Mouse (Mus musculus) hindbrain, embryonic 15.5 days (tissue): ENCODE measurements at regions not wholly inside any gene's neighbourhood (a gene's known extent, or its start where the extent isn't known, plus 50 kb on each side); places are given as distances from the start of the nearest gene placed in this dataset.

ENCODE experiments used
- ATAC-seq: fragments of 200-750 bp; cut with Nextera tagmentation; 2 replicates; pipeline ENCODE4 v1.8.0; 2017; ENCODE audit warnings: low read depth, moderate number of reproducible peaks, moderate TSS enrichment; ENCODE audit not compliant: low FRiP score
- H3K27ac ChIP-seq: fragments of 300-500 bp; sonication (generic); replicated peaks from 2 replicates; pipeline ENCODE4 v1.5.1; 2015; ENCODE audit warnings: mild to moderate bottlenecking, inconsistent platforms
- H3K27me3 ChIP-seq: fragments of 300-500 bp; sonication (generic); 2 replicates; pipeline ENCODE4 v1.6.1; 2015; ENCODE audit warnings: control low read depth, inconsistent platforms
- H3K36me3 ChIP-seq: fragments of 300-500 bp; sonication (generic); 2 replicates; pipeline ENCODE4 v1.6.1; 2015; ENCODE audit warnings: control low read depth, inconsistent platforms
- H3K4me1 ChIP-seq: fragments of 300-500 bp; sonication (generic); replicated peaks from 2 replicates; pipeline ENCODE4 v1.6.1; 2015; ENCODE audit warnings: control low read depth, inconsistent platforms
- H3K4me2 ChIP-seq: fragments of 300-500 bp; sonication (generic); 2 replicates; pipeline ENCODE4 v1.6.1; 2015; ENCODE audit warnings: moderate library complexity, mild to moderate bottlenecking, inconsistent platforms
- H3K4me3 ChIP-seq: fragments of 300-500 bp; sonication (generic); 2 replicates; pipeline ENCODE4 v1.5.1; 2015; ENCODE audit warnings: mild to moderate bottlenecking, inconsistent platforms
- H3K9ac ChIP-seq: fragments of 300-500 bp; sonication (generic); 2 replicates; pipeline ENCODE4 v1.6.1; 2015; ENCODE audit warnings: inconsistent platforms
- H3K9me3 ChIP-seq: fragments of 300-500 bp; sonication (generic); 2 replicates; pipeline ENCODE4 v1.6.1; 2016; ENCODE audit warnings: control low read depth, inconsistent platforms
- WGBS: fragments of 180-500 bp; shearing (Covaris S2); methylation state at CpG from one replicate; pipeline ENCODE4 v1.1.7; 2015; 5-methylcytosine and 5-hydroxymethylcytosine counted together

DNA sequence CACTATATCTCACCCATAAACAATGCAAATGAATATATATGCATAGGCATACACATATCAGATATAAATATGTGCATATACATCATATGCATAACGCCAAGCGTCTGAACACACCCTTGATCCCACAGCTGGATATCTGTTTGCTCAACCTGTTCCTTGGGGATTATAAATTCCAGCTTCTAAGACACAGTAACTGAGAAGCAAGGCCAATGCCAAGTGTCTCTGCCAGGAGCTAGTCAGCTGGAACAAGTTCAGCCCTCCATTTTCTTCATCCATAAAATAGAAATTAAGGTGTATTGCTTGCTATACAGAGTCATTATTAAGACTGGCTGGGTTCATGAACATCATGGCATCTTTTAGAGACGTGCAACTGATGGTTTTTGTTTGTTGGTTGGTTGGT, 116.3 kb downstream of the Arl4a start:
- H3K27ac ChIP-seq: no peak overlapping the region
- 76% methylated on average over 3 of the region's 3 CpGs for WGBS
- ATAC-seq: no peak
- no peak overlapping the region for H3K4me2 ChIP-seq
- H3K36me3 ChIP-seq: no peaks in the 10 kb centered on the region
- no peaks in the 10 kb centered on the region for H3K27me3 ChIP-seq
- no peak overlapping the region for H3K4me3 ChIP-seq
- H3K9me3 ChIP-seq: no peaks in the 10 kb centered on the region
- H3K4me1 ChIP-seq: peaks cover 8% of the 10 kb centered on the region
- H3K9ac ChIP-seq: no peak overlapping the region

DNA sequence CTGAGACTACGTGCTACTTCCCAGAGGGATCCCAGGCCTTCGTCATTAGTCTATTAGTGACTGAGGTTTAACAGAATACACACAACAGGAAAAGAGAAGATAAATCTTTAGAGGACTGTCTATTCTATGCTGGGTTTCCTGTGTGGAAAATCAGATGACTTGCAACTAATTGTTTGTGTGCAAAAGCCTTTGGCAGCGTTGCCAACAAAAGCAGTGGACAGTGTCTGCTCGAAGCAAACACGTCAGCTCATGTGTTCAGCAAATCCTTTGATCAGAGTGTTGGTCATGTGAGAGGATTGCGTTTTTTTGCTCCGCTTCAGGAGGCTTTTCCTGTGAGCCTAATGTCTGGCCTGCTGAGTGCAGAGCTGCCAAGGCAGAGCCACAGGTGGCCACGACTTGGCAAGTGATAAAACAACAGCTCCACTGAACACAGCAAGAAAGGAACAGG, 117.3 kb downstream of the Arl4a start:
- Histone ChIP-seq H3K36me3 (no peaks in the 10 kb centered on the region), H3K27me3 (no peaks in the 10 kb centered on the region), H3K27ac (peak overlapping the region; percentile 14; the same call in 1 of the 2 replicates), H3K4me3 (no peak overlapping the region), H3K9me3 (no peaks in the 10 kb centered on the region), H3K4me1 (peaks cover 8% of the 10 kb centered on the region), H3K9ac (no peak overlapping the region), H3K4me2 (peak overlapping the region; percentile 34)
- 11% methylated on average over 8 of the region's 8 CpGs for WGBS
- ATAC-seq: peak; percentile 94

DNA sequence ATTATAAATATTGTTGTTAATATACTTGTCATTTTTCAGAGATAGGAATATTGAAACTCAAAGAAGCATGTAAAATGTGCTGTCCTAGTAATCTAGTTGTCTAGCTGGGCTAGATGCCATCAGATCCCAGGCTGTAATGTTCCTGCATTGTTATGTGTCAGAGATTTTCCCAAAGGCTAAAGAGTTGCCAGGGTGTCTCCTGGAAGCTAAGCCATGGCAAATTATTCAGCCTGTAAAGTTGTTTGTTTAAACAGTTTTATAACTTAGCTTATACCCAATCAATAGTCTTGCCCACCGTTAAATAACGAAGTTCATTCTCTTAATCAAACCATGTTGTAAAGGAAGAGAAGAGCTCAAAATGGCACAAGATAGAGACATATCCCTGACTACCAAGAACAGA, 117.9 kb downstream of the Arl4a start:
- Histone ChIP-seq H3K9me3 (no peaks in the 10 kb centered on the region), H3K36me3 (no peaks in the 10 kb centered on the region), H3K27ac (peak overlapping the region; percentile 0; the same call in 1 of the 2 replicates), H3K4me2 (no peak overlapping the region), H3K4me3 (no peak overlapping the region), H3K27me3 (no peaks in the 10 kb centered on the region), H3K4me1 (peaks cover 8% of the 10 kb centered on the region), H3K9ac (no peak overlapping the region)
- 63% methylated on average over 2 of the region's 2 CpGs for WGBS
- ATAC-seq: no peak

GRCm38 (mm10) chr12:39888493-39888892, 149.3 kb downstream of the Arl4a start:
- Histone ChIP-seq H3K4me1 (no peaks in the 10 kb centered on the region), H3K36me3 (no peaks in the 10 kb centered on the region), H3K4me2 (no peak overlapping the region), H3K9me3 (no peaks in the 10 kb centered on the region), H3K9ac (no peak overlapping the region), H3K4me3 (no peak overlapping the region), H3K27me3 (no peaks in the 10 kb centered on the region), H3K27ac (no peak overlapping the region)
- ATAC-seq: no peak
- 44% methylated on average over 5 of the region's 5 CpGs for WGBS

DNA sequence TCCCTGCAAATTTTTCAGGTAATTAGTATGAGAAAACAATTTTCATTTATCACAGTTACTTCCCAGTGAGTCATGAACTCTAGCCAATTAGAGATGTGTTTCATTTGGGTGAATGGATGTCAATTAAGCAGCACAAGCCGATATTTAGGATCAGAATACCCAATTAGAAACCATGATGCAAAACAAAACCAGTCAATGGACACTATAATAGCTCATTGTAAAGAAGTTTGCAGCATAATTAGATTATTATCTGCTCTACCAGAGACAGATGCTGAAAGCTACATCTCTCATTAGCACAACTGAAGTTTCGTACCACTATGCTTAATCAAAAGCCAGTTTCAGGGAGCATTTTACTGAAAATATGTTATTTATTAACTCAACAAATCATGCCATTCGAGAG, 152.5 kb downstream of the Arl4a start:
- Histone ChIP-seq H3K27me3 (no peaks in the 10 kb centered on the region), H3K4me1 (no peaks in the 10 kb centered on the region), H3K4me3 (no peak overlapping the region), H3K27ac (no peak overlapping the region), H3K4me2 (no peak overlapping the region), H3K36me3 (no peaks in the 10 kb centered on the region), H3K9ac (no peak overlapping the region), H3K9me3 (no peaks in the 10 kb centered on the region)
- WGBS: 49% methylated on average over 3 of the region's 3 CpGs
- no peak for ATAC-seq

DNA sequence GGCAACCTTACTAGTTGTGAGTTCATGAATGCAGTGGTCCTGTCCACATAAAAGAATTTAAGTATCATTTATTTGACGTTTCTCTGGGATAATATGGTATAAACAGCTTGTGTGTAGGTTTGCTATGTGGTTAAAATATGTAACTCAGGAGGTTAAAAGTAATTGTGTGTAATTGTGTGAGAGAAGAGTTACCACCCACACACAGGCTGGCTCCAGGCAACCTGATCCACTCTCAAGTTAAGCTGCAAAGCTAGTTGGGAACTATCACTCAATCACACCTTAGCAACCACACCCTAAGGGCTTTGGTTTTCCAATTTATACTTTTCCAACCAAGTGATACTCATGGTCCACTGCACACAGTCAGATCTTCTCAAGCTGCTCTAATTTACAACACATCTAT, 157.5 kb downstream of the Arl4a start:
- Histone ChIP-seq H3K4me1 (no peaks in the 10 kb centered on the region), H3K4me2 (no peak overlapping the region), H3K27ac (no peak overlapping the region), H3K9me3 (no peaks in the 10 kb centered on the region), H3K27me3 (no peaks in the 10 kb centered on the region), H3K4me3 (no peak overlapping the region), H3K9ac (no peak overlapping the region), H3K36me3 (no peaks in the 10 kb centered on the region)
- no peak for ATAC-seq
- 100% methylated on average over 1 of the region's 1 CpGs for WGBS

DNA sequence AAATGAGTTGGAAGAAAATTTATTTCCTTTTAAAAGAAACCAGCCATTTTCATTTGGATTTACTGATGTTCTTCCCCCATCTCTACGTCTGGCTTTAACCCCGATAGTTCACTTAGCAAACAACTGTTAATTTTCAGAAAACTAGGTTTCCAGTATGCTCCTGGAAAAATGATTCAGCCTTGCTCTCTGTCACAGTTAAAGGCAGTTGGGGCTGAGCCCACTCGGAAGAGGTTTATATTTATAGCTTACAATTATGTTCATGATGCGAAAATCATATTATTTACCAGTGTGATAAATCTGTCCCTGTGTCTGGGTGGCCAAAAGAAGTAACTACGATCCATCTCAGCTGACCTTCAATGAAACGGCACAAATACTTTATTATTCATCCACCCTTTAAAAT, 163.9 kb downstream of the Arl4a start:
- ATAC-seq: no peak
- 92% methylated on average over 6 of the region's 6 CpGs for WGBS
- Histone ChIP-seq H3K27me3 (no peaks in the 10 kb centered on the region), H3K4me1 (no peaks in the 10 kb centered on the region), H3K9me3 (no peaks in the 10 kb centered on the region), H3K4me2 (no peak overlapping the region), H3K36me3 (no peaks in the 10 kb centered on the region), H3K9ac (no peak overlapping the region), H3K27ac (no peak overlapping the region), H3K4me3 (no peak overlapping the region)

DNA sequence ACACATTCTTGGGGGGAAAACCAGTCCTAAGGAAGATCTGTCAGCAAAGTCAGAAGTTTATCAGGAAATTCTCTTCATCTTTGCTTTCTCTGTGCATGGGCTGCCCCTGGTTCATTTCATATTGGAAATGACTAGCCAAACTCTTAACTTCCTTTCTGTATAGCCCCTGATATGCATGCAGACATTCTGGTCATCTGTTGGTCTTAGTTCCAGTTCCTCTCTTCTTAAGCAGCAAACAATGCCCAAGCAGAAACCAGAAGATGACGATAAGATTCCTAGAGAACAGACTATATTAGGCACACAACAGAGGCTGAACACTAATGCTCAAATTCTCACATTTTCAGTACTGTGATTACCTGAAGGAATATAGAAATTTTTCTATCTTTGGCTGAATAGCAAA, 176.0 kb downstream of the Arl4a start:
- no peaks in the 10 kb centered on the region for H3K36me3 ChIP-seq
- no peak overlapping the region for H3K9ac ChIP-seq
- H3K27ac ChIP-seq: no peak overlapping the region
- H3K9me3 ChIP-seq: no peaks in the 10 kb centered on the region
- no peaks in the 10 kb centered on the region for H3K4me1 ChIP-seq
- H3K27me3 ChIP-seq: no peaks in the 10 kb centered on the region
- no peak overlapping the region for H3K4me3 ChIP-seq
- 95% methylated on average over 1 of the region's 1 CpGs for WGBS
- no peak overlapping the region for H3K4me2 ChIP-seq
- ATAC-seq: no peak

GRCm38 (mm10) chr12:39851610-39852009, 186.2 kb downstream of the Arl4a start:
- 87% methylated on average over 6 of the region's 6 CpGs for WGBS

DNA sequence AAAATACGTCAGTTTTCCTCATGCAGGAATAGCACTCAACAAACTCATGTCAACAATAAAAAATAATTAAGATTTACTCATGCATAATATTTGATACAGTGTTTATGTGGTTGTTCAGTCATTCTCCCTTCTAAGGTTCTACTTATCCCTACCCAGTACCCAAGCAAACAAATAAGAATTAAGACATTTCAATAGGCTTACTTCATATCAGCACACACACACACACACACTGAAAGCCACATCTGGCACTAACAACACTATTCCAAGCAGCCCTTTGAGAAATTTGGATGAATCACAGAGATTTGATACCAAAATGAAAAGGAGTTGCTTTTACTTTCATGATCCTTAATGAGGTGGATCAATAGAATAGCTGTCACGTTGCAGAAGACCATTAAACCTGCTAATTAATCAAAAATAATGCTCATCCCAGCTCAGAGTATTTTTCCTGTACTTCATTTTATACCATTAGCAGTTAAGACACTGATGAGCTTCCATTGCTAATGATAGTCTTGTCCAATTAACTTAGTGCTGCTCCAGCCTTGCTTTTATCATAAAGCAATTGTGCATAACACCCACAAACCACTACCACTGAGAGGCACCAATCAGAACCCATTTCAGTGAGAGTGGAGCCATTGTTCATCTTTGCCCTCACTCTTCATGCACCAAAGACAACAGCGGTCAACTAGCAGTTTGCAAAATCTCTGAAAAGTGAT, 188.3 kb downstream of the Arl4a start:
- Histone ChIP-seq H3K4me1 (no peaks in the 10 kb centered on the region), H3K27ac (no peak overlapping the region), H3K36me3 (no peaks in the 10 kb centered on the region), H3K4me3 (no peak overlapping the region), H3K9ac (no peak overlapping the region), H3K27me3 (no peaks in the 10 kb centered on the region), H3K9me3 (no peaks in the 10 kb centered on the region), H3K4me2 (no peak overlapping the region)
- ATAC-seq: peak; percentile 48; the same call in 1 of the 2 replicates
- 66% methylated on average over 3 of the region's 3 CpGs for WGBS

More at GRCm38 (mm10) chr12:39851610-39852009, 186.2 kb downstream of the Arl4a start:
- Histone ChIP-seq H3K9ac (no peak overlapping the region), H3K4me1 (no peaks in the 10 kb centered on the region), H3K27ac (no peak overlapping the region), H3K27me3 (no peaks in the 10 kb centered on the region), H3K36me3 (no peaks in the 10 kb centered on the region), H3K4me2 (no peak overlapping the region), H3K9me3 (no peaks in the 10 kb centered on the region), H3K4me3 (no peak overlapping the region)
- ATAC-seq: no peak

GRCm38 (mm10) chr12:39840615-39841014, 197.2 kb downstream of the Arl4a start:
- H3K36me3 ChIP-seq: no peaks in the 10 kb centered on the region
- WGBS: 97% methylated on average over 2 of the region's 2 CpGs
- no peak overlapping the region for H3K4me2 ChIP-seq
- H3K4me1 ChIP-seq: no peaks in the 10 kb centered on the region
- H3K27me3 ChIP-seq: no peaks in the 10 kb centered on the region
- ATAC-seq: no peak
- H3K9ac ChIP-seq: no peak overlapping the region
- no peak overlapping the region for H3K4me3 ChIP-seq
- H3K27ac ChIP-seq: no peak overlapping the region
- no peaks in the 10 kb centered on the region for H3K9me3 ChIP-seq

DNA sequence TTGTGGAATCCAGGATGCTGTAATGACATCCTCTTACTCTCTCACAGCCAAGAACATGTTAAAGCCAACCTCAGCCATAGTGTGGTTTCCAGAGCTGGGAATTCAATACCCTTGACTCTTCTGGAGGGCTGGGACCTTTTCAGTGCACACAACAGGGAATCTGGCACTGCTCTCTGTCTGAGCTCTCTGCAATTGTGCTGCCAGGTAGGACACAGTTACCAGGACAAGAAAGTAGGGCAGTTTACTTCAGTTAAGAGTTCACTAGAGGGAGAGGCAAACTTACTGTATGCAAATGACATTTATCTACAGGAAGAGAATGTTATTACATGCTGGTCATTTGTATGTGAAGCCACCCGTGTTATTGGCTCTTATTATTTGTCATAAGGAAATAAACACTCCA, 197.6 kb downstream of the Arl4a start:
- 75% methylated on average over 1 of the region's 1 CpGs for WGBS
- Histone ChIP-seq H3K27ac (no peak overlapping the region), H3K27me3 (no peaks in the 10 kb centered on the region)

DNA sequence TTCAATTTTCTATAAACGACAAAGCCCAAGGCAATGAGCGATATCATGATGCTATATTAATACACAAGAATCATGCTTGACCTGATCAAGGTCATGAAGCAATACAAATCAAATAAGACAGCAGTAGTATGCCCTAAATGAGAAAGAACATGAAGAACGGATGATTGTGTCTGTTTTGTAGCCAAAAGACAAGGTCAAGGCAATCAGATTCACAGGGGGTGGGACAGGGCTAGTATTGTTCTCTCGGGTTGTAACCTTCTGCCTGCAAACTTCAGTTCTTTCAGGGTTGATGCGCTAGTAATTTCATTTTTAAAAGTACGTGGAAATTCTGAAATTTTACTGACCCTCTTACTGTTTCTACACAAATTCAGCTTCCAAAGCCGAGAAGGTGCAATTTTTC, 206.7 kb downstream of the Arl4a start:
- no peak overlapping the region for H3K27ac ChIP-seq
- no peaks in the 10 kb centered on the region for H3K4me1 ChIP-seq
- H3K36me3 ChIP-seq: no peaks in the 10 kb centered on the region
- 72% methylated on average over 7 of the region's 7 CpGs for WGBS
- no peak overlapping the region for H3K9ac ChIP-seq
- H3K9me3 ChIP-seq: no peaks in the 10 kb centered on the region
- no peak overlapping the region for H3K4me3 ChIP-seq
- no peak overlapping the region for H3K4me2 ChIP-seq
- no peak for ATAC-seq
- H3K27me3 ChIP-seq: no peaks in the 10 kb centered on the region

More for the DNA sequence above, 197.6 kb downstream of the Arl4a start:
- Histone ChIP-seq H3K4me3 (no peak overlapping the region), H3K36me3 (no peaks in the 10 kb centered on the region), H3K9me3 (no peaks in the 10 kb centered on the region), H3K4me1 (no peaks in the 10 kb centered on the region), H3K4me2 (no peak overlapping the region), H3K9ac (no peak overlapping the region)
- no peak for ATAC-seq
